Mouse (Mus musculus): Measurements from ENCODE around the gene Ttc7.

DNA sequence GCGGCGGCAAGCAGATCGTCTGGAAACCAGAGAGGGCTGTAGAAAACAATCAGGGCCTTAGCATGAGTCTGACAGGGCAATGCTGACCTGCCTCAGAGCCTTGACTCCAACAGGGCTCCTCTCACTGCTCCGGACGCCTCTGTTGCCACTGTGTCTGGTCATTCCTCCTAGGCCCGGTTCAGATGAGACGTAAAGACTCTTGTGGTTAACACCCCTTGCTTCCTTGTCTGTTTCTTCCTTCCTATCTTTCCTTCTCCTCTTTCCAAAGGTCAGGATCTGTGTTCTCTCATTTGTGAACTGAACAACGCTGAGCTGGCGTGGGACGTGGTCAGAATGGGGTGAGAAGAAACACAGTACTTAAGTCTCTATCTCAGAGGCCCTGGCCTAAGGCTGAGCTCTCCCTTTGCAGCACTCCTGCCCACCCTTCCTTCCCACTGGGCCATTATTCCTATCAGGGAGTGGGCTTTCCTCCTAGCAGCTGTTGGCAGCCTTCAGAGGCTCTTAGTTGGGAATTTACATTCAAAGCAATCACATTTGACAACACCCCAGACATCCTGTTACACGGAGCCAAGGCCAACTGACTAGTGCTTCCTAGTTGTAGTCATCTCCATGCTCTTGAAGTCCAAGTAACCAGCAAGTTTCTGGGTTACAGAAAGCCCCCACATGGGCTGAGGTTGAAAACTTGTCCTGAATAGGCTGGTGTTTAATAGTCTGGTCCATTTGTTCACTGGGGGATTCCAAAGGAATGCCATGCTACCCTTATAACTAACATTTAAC, 18.4 kb upstream of the Ttc7 start:
- TF ChIP-seq CTCF (IDR thresholded peaks at IDR 0.05; ENCODE audit: insufficient read depth, low read depth, low read length) (no peak), POLR2A (IDR thresholded peaks at IDR 0.05; ENCODE audit: insufficient read depth, low read depth, low read length) (no peak)

All from olfactory bulb, adult 2 months (tissue).